Mouse (Mus musculus): ENCODE data around the gene Olfr393.

Olfr393 gene

GRCm38 (mm10) chr11:73851354-73851753 lies at the start of gene Olfr393:
Gene Olfr393 (minus strand): TSS chr11:73851454.
- H3K36me3 ChIP-seq (ENCODE audit: insufficient read depth, low read length) = no peaks in the 10 kb centered on the region
- no peaks in the 10 kb centered on the region; the same call in 1 of the 2 replicates for H3K9me3 ChIP-seq (ENCODE audit: low read length)
- H3K4me3 ChIP-seq (replicated peaks; ENCODE audit: low read length) = no peak within 1 kb of the TSS
- no peaks in the 10 kb centered on the region for H3K4me1 ChIP-seq (replicated peaks; ENCODE audit: low read depth, low read length)
- H3K27me3 ChIP-seq (ENCODE audit: insufficient read depth, low read length) = no peaks in the 10 kb centered on the region
- TF ChIP-seq POU5F1 (IDR thresholded peaks at IDR 0.05; ENCODE audit: borderline replicate concordance, low read length) (no peak), NANOG (IDR thresholded peaks at IDR 0.05; ENCODE audit: borderline replicate concordance, low read length) (no peak), CTCF (conservative IDR thresholded peaks at IDR 0.05; ENCODE audit: low read length) (no peak)

- Histone ChIP-seq H3K4me3 (replicated peaks; ENCODE audit: low read length) (no peak within 1 kb of the TSS), H3K27me3 (ENCODE audit: insufficient read depth, low read length) (no peaks in the 10 kb centered on the region), H3K36me3 (ENCODE audit: insufficient read depth, low read length) (no peaks in the 10 kb centered on the region), H3K4me1 (replicated peaks; ENCODE audit: low read depth, low read length) (no peaks in the 10 kb centered on the region), H3K9me3 (ENCODE audit: low read length) (no peaks in the 10 kb centered on the region)
- TF ChIP-seq POU5F1 (IDR thresholded peaks at IDR 0.05; ENCODE audit: borderline replicate concordance, low read length) (no peak), NANOG (IDR thresholded peaks at IDR 0.05; ENCODE audit: borderline replicate concordance, low read length) (no peak), CTCF (conservative IDR thresholded peaks at IDR 0.05; ENCODE audit: low read length) (no peak)
Observed at GRCm38 (mm10) chr11:73890671-73891070, 39.4 kb upstream of the Olfr393 start, which contains the start of gene Olfr394. Gene Olfr394 (minus strand): TSS chr11:73890771.

DNA sequence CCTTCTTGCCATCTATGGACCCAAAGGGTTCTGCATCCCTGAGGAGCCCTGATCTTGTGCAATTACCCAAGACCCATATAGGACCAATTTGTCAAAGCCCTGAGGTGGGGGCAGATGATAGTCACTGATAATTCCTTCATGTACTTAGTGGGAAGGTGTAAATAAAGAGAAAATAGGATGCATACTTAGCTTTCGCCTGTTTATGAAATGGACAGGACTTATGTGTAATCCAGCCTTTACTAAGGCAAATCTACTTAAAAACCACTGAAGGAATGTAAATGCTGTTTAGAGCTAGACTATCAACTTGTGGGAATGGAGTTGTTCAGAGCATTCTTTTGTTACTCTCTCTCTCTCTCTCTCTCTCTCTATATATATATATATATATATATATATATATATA lies 34.3 kb downstream of the Olfr393 start, which contains the start of gene Olfr392:
Olfr392 (minus strand) TSS at position 101 of the 400 bp plus-strand sequence.
- no peak for TF ChIP-seq NANOG (IDR thresholded peaks at IDR 0.05; ENCODE audit: borderline replicate concordance, low read length)
- no peak for TF ChIP-seq POU5F1 (IDR thresholded peaks at IDR 0.05; ENCODE audit: borderline replicate concordance, low read length)
- no peak for TF ChIP-seq CTCF (conservative IDR thresholded peaks at IDR 0.05; ENCODE audit: low read length)
- Histone ChIP-seq H3K9me3 (ENCODE audit: low read length) (no peaks in the 10 kb centered on the region), H3K36me3 (ENCODE audit: insufficient read depth, low read length) (no peaks in the 10 kb centered on the region)

DNA sequence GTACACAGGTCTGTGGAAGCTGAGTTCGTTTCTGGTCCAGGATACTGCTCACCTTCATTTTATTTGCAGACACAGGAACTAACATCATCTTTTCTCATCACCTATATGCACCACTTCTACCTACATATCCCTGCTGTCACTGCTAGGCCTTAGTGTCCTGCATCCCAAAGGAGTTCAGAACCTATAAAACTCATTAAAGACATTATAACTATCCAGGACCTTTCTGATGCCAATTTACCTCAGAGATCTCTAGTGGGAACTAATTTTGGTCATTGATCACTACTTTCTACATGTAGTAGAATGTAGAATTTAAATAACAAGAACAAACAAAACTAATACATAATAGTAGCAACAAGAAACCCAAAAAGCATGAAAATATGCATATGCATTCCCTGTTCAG lies 48.3 kb downstream of the Olfr393 start, which contains the start of gene Olfr391-ps:
Olfr391-ps (minus strand) TSS at position 101 of the 400 bp plus-strand sequence.
- H3K4me1 ChIP-seq (replicated peaks; ENCODE audit: low read depth, low read length) = no peaks in the 10 kb centered on the region
- H3K9me3 ChIP-seq (ENCODE audit: low read length) = no peaks in the 10 kb centered on the region
- TF ChIP-seq NANOG (IDR thresholded peaks at IDR 0.05; ENCODE audit: borderline replicate concordance, low read length) = no peak
- no peak for TF ChIP-seq POU5F1 (IDR thresholded peaks at IDR 0.05; ENCODE audit: borderline replicate concordance, low read length)
- no peak for TF ChIP-seq CTCF (conservative IDR thresholded peaks at IDR 0.05; ENCODE audit: low read length)
- no peaks in the 10 kb centered on the region for H3K27me3 ChIP-seq (ENCODE audit: insufficient read depth, low read length)
- no peak within 1 kb of the TSS for H3K4me3 ChIP-seq (replicated peaks; ENCODE audit: low read length)
- no peaks in the 10 kb centered on the region for H3K36me3 ChIP-seq (ENCODE audit: insufficient read depth, low read length)

More for the DNA sequence above, 34.3 kb downstream of the Olfr393 start, which contains the start of gene Olfr392:
- Histone ChIP-seq H3K4me1 (replicated peaks; ENCODE audit: low read depth, low read length) (no peaks in the 10 kb centered on the region), H3K4me3 (replicated peaks; ENCODE audit: low read length) (no peak within 1 kb of the TSS), H3K27me3 (ENCODE audit: insufficient read depth, low read length) (no peaks in the 10 kb centered on the region)
